Mouse (Mus musculus): ENCODE data around the gene Raph1. TPM values are rescaled to one million over a fixed set of nuclear protein-coding genes. Genes with fewer than 3 reads are reported as not detected.

The Raph1 gene
- polyA plus RNA-seq, 1 experiment from 2014 or later: 24.7 TPM

DNA sequence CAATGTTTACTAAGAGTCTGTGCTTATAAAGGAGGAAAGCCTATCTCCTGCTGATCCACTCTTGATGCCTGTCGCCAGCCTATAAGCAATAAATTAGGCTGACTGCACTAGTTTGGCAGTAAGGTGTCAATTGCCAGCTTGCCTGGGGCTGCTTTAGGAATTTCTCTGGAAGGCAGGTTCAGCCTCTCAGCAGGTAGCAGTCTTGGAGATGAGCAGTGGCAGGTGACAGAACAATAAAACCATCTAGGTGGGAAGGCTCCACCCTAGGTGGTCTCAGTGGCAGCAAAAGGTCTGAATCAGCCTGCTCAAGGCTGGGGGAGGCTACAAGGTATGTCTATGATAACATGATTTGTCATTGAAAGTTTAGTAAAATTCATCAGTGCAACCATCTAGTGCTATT is 134.4 kb downstream of the Raph1 start:
- Histone ChIP-seq H3K4me3 (ENCODE audit: low read depth, low read length) (no peak overlapping the region), H3K27me3 (ENCODE audit: control insufficient read depth, insufficient read depth, low read depth, low read length) (no peaks in the 10 kb centered on the region), H3K36me3 (ENCODE audit: control insufficient read depth, insufficient read depth) (no peaks in the 10 kb centered on the region), H3K4me1 (ENCODE audit: control insufficient read depth, low read depth, low read length) (no peaks in the 10 kb centered on the region), H3K27ac (ENCODE audit: low read length) (no peak overlapping the region), H3K4me2 (ENCODE audit: low read depth, low read length) (no peak overlapping the region), H3K9ac (ENCODE audit: low read depth, low read length) (no peak overlapping the region), H3K9me3 (replicated peaks; ENCODE audit: control insufficient read depth, low read length) (no peaks in the 10 kb centered on the region)
- no peak for ATAC-seq (ENCODE audit: low read depth)
- WGBS (ENCODE audit: insufficient replicate concordance): 48% methylated on average over 1 of the region's 1 CpGs

Small RNA genes lying within 50 kb of the gene (microRNA-seq; reads per million reads assigned to microRNA genes)
- gene Gm23762: not detected

Other genes starting within 250 kb of the Raph1 start
- 9.0 and 10.0 TPM in 2 replicates for gene Cyp20a1, start 223.8 kb downstream of the Raph1 start, polyA plus RNA-seq (2015; fragmentation: Nextera tagmentation; extraction: Ambion mirVana)
- 3.9 and 4.0 TPM in 2 replicates for gene Abi2, start 157.5 kb downstream of the Raph1 start, polyA plus RNA-seq (2015; fragmentation: Nextera tagmentation; extraction: Ambion mirVana)
- 0.06 and 0.08 TPM in 2 replicates for gene Cd28, start 149.7 kb upstream of the Raph1 start, polyA plus RNA-seq (2015; fragmentation: Nextera tagmentation; extraction: Ambion mirVana)